Mouse (Mus musculus) thymus, postnatal 0 days (tissue): Measurements from ENCODE around the gene Kxd1. TPM values are rescaled to one million over a fixed set of nuclear protein-coding genes. Genes with fewer than 3 reads are reported as not detected.

Experiments
- DNase-seq: peaks from one replicate; pipeline ENCODE4 v3.0.0-alpha.2; 2015; ENCODE audit warnings: low spot score
- polyA plus RNA-seq: library from polyadenylated mRNA; unstranded; fragments of >200 nt; fragmentation: Nextera tagmentation; extraction: Ambion mirVana; gene quantifications from 2 replicates; pipeline ENCODE4 v1.2.1, GENCODE M21; 2015

The Kxd1 gene
- polyA plus RNA-seq, 1 experiment from 2014 or later = 68.6 TPM

GRCm38 (mm10) chr8:70469938-70470337 is 57.8 kb downstream of the Kxd1 start:
- DNase-seq = no peak

GRCm38 (mm10) chr8:70469295-70469916 is 58.4 kb downstream of the Kxd1 start:
- no peak for DNase-seq

GRCm38 (mm10) chr8:70468733-70469132 is 59.0 kb downstream of the Kxd1 start:
- DNase-seq = no peak

- no peak for DNase-seq
These were observed 59.8 kb downstream of the Kxd1 start for GRCm38 (mm10) chr8:70467907-70468306.

- DNase-seq = no peak
These were observed 60.5 kb downstream of the Kxd1 start for GRCm38 (mm10) chr8:70467229-70467725.

- no peak for DNase-seq
These were observed 61.0 kb downstream of the Kxd1 start for GRCm38 (mm10) chr8:70466771-70467170.

GRCm38 (mm10) chr8:70466305-70466704 is 61.5 kb downstream of the Kxd1 start:
- DNase-seq = no peak

GRCm38 (mm10) chr8:70465701-70466100 is 62.1 kb downstream of the Kxd1 start:
- no peak for DNase-seq

- DNase-seq = no peak
These were observed 63.6 kb downstream of the Kxd1 start for GRCm38 (mm10) chr8:70464162-70464561.

- no peak for DNase-seq
These were observed 64.5 kb downstream of the Kxd1 start for GRCm38 (mm10) chr8:70463306-70463705.

GRCm38 (mm10) chr8:70462516-70462813 is 65.3 kb downstream of the Kxd1 start:
- no peak for DNase-seq

GRCm38 (mm10) chr8:70461765-70462515 is 65.8 kb downstream of the Kxd1 start:
- DNase-seq = no peak

- DNase-seq = no peak
These were observed 67.2 kb downstream of the Kxd1 start for GRCm38 (mm10) chr8:70460606-70461005.

GRCm38 (mm10) chr8:70460199-70460598 is 67.6 kb downstream of the Kxd1 start:
- DNase-seq = no peak

- no peak for DNase-seq
These were observed 68.1 kb downstream of the Kxd1 start for GRCm38 (mm10) chr8:70459636-70460035.

GRCm38 (mm10) chr8:70458462-70458861 is 69.3 kb downstream of the Kxd1 start:
- no peak for DNase-seq

Other genes starting within 250 kb of the Kxd1 start
- gene Homer3, start 245.1 kb downstream of the Kxd1 start, polyA plus RNA-seq = 25.7 and 26.9 TPM in 2 replicates
- 53.6 and 58.1 TPM in 2 replicates for gene Ddx49, start 225.5 kb downstream of the Kxd1 start, polyA plus RNA-seq
- 314 and 316 TPM in 2 replicates for gene Cope, start 225.4 kb downstream of the Kxd1 start, polyA plus RNA-seq
- 0.19 and 0.40 TPM in 2 replicates for gene Cers1, start 212.2 kb downstream of the Kxd1 start, polyA plus RNA-seq
- 0.13 TPM in 1 of 2 replicates, not detected in the other for gene Gdf1, start 198.1 kb downstream of the Kxd1 start, polyA plus RNA-seq
- gene Upf1, start 174.7 kb downstream of the Kxd1 start, polyA plus RNA-seq = 16.4 and 22.6 TPM in 2 replicates
- gene Comp, start 154.4 kb downstream of the Kxd1 start, polyA plus RNA-seq = 1.6 and 2.2 TPM in 2 replicates
- 7.4 and 8.0 TPM in 2 replicates for gene Crtc1, start 88.4 kb downstream of the Kxd1 start, polyA plus RNA-seq
- gene Klhl26, start 51.0 kb downstream of the Kxd1 start, polyA plus RNA-seq = 8.0 and 8.4 TPM in 2 replicates
- 0.09 and 0.10 TPM in 2 replicates for gene Tmem59l, start 40.6 kb downstream of the Kxd1 start, polyA plus RNA-seq
- gene Crlf1, start 34.8 kb downstream of the Kxd1 start, polyA plus RNA-seq = 0.10 and 0.27 TPM in 2 replicates
- 170 and 181 TPM in 2 replicates for gene Rex1bd, start 21.2 kb downstream of the Kxd1 start, polyA plus RNA-seq
- gene Uba52, start 17.2 kb downstream of the Kxd1 start, polyA plus RNA-seq = 1,327 and 1,441 TPM in 2 replicates
- 309 and 319 TPM in 2 replicates for gene Fkbp8, start 232 bp downstream of the Kxd1 start, polyA plus RNA-seq
- 13.5 and 14.2 TPM in 2 replicates for gene Ell, start 11.5 kb upstream of the Kxd1 start, polyA plus RNA-seq
- 78.9 and 88.4 TPM in 2 replicates for gene Isyna1, start 66.4 kb upstream of the Kxd1 start, polyA plus RNA-seq
- gene Ssbp4, start 80.9 kb upstream of the Kxd1 start, polyA plus RNA-seq = 135 and 142 TPM in 2 replicates
- 4.7 and 5.8 TPM in 2 replicates for gene Lrrc25, start 88.2 kb upstream of the Kxd1 start, polyA plus RNA-seq
- 1.2 and 1.4 TPM in 2 replicates for gene Gdf15, start 104.5 kb upstream of the Kxd1 start, polyA plus RNA-seq
- 33.2 and 43.0 TPM in 2 replicates for gene Pgpep1, start 132.4 kb upstream of the Kxd1 start, polyA plus RNA-seq
- gene Lsm4, start 145.3 kb upstream of the Kxd1 start, polyA plus RNA-seq = 333 and 377 TPM in 2 replicates
- 85.7 and 111 TPM in 2 replicates for gene Jund, start 171.0 kb upstream of the Kxd1 start, polyA plus RNA-seq
- gene Iqcn, start 175.5 kb upstream of the Kxd1 start, polyA plus RNA-seq = 0.04 and 0.06 TPM in 2 replicates
- 0.29 and 0.32 TPM in 2 replicates for gene Gm3336, start 190.6 kb upstream of the Kxd1 start, polyA plus RNA-seq
- 0.28 and 0.35 TPM in 2 replicates for gene Pde4c, start 195.8 kb upstream of the Kxd1 start, polyA plus RNA-seq
- 7.0 and 8.0 TPM in 2 replicates for gene Rab3a, start 226.7 kb upstream of the Kxd1 start, polyA plus RNA-seq
- gene Mpv17l2, start 233.0 kb upstream of the Kxd1 start, polyA plus RNA-seq = 54.3 and 54.4 TPM in 2 replicates
- 35.1 and 38.6 TPM in 2 replicates for gene Pik3r2, start 248.8 kb upstream of the Kxd1 start, polyA plus RNA-seq